Mouse (Mus musculus): ENCODE data around the gene Pex1. TPM values are rescaled to one million over a fixed set of nuclear protein-coding genes. Genes with fewer than 3 reads are reported as not detected.

Gene Pex1
- polyA plus RNA-seq, 1 experiment from 2014 or later: 12.0 TPM

DNA sequence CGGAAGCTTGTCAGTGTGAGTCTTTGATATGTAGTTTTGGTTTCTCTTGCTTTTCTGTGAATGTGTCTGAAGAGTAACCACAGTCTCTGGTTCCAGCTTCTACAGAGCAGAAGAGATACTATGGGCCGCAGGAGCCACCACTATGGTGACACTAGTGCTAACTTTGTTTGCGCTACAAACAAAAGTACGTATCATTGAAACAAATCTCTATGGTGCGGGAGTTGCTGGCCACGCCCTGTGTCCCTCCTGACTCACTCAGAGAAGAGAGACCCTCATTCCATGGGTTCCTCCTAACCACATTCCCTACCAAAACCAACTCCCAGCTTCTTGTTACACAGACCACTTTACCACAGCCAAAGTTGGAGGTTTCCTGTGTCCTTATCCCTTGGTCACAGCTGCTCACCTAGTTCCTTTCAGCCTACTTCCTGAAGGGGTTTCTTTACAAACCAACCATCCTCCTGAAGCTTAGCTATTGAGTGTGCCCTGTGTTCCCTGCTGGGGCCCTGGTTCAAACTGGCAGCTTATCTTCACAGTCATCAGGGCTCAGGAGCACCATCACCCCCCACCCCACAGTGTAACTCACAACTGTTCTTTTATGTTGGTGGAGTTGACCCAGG lies 74.2 kb downstream of the Pex1 start:
- Histone ChIP-seq H3K9ac (ENCODE audit: low read length) (no peak overlapping the region), H3K9me3 (ENCODE audit: control insufficient read depth, low read length) (no peaks in the 10 kb centered on the region), H3K27ac (replicated peaks in 1 of 2; ENCODE audit: control insufficient read depth in 1 of 2, insufficient read depth in 1 of 2, low read depth in 2 of 2, low read length in 2 of 2) (no peak overlapping the region), H3K4me1 (ENCODE audit: control insufficient read depth in 2 of 2, insufficient read depth in 2 of 2, low read length in 2 of 2) (no peaks in the 10 kb centered on the region), H3K36me3 (ENCODE audit: control insufficient read depth, insufficient read depth, low read length) (no peaks in the 10 kb centered on the region), H3K4me2 (ENCODE audit: low read length) (no peak overlapping the region), H3K27me3 (ENCODE audit: control insufficient read depth, insufficient read depth, low read length) (no peaks in the 10 kb centered on the region), H3K4me3 (ENCODE audit: control insufficient read depth in 1 of 2, insufficient read depth in 1 of 2, low read depth in 1 of 2, low read length in 2 of 2) (no peak overlapping the region)
- no peak for ATAC-seq (ENCODE audit: insufficient number of reproducible peaks, insufficient read depth, low FRiP score, low read depth)
- WGBS: 86% methylated on average over 6 of the region's 6 CpGs

Small RNAs within 50 kb of the gene (microRNA-seq; reads per million reads assigned to microRNA genes)
- not detected for gene Gm26238

Other genes starting within 250 kb of the Pex1 start
- 17.1 and 20.1 TPM in 2 replicates for gene Fam133b, start 52.2 kb upstream of the Pex1 start, polyA plus RNA-seq (2014; fragmentation: Nextera tagmentation; extraction: Ambion mirVana)
- 2.9 and 3.5 TPM in 2 replicates for gene 1700109H08Rik, start 24.5 kb upstream of the Pex1 start, polyA plus RNA-seq (2014; fragmentation: Nextera tagmentation; extraction: Ambion mirVana)
- gene Rbm48, start 519 bp downstream of the Pex1 start, polyA plus RNA-seq (2014; fragmentation: Nextera tagmentation; extraction: Ambion mirVana): 9.2 and 10.0 TPM in 2 replicates
- gene Tmbim7, start 55.1 kb downstream of the Pex1 start, polyA plus RNA-seq (2014; fragmentation: Nextera tagmentation; extraction: Ambion mirVana): not detected in 2 replicates
- 65.5 and 72.0 TPM in 2 replicates for gene Gatad1, start 61.1 kb downstream of the Pex1 start, polyA plus RNA-seq (2014; fragmentation: Nextera tagmentation; extraction: Ambion mirVana)
- 8.0 and 8.9 TPM in 2 replicates for gene Ankib1, start 206.9 kb downstream of the Pex1 start, polyA plus RNA-seq (2014; fragmentation: Nextera tagmentation; extraction: Ambion mirVana)
- 38.4 and 41.4 TPM in 2 replicates for gene Krit1, start 207.1 kb downstream of the Pex1 start, polyA plus RNA-seq (2014; fragmentation: Nextera tagmentation; extraction: Ambion mirVana)
- gene Lrrd1, start 249.1 kb downstream of the Pex1 start, polyA plus RNA-seq (2014; fragmentation: Nextera tagmentation; extraction: Ambion mirVana): 0.30 and 0.32 TPM in 2 replicates

Data from heart, embryonic 14.5 days (tissue).